Mouse (Mus musculus): ENCODE data around the gene Gm20388.

Gm20388 gene

GRCm38 (mm10) chr8:124303211-124303902, 4392.7 kb downstream of the Gm20388 start:
- DNase-seq, result peak; percentile 52

GRCm38 (mm10) chr8:124304141-124304540, 4393.5 kb downstream of the Gm20388 start:
- DNase-seq, result no peak

DNA sequence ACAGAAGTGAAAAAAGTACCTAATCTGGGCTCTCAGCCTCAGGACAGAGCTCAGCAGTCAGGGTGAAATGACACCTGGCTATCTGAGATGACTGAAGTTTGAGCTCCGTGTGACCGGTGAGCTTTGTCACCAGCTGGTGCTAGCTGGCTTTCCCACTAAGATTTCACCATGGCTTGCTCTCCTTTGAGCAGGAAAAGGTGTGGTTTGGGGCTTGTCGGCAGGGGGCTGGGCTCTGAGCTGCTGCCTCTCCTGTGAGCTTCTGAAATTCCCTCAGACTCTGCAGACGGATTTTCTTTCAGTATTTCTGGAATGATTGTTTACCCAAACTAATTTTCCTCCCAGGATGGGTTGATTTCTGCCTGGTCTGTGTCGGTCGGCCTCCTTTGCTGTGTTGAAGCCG, 4395.9 kb downstream of the Gm20388 start:
- no peak for DNase-seq

GRCm38 (mm10) chr8:124307700-124308099, 4397.1 kb downstream of the Gm20388 start:
- DNase-seq, result no peak

DNA sequence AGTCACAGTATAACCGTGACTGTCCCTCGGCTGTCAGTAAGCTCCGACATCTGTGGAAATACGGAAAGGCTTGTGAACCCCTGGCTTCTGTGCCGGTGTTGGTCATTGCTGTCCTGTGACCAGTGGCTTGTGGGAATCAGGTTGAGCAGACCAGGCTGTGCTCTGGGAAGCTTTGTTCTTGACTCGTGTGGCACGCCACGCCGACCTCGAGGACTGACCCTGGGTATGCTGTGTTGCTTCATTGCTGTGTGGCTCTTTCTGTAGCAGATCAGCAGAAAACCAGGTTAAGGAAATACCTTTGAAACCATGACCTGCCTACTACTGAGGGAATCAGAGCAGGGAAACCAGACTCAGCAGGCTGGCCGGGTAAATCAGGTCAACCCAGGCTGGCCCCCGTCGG, 4399.9 kb downstream of the Gm20388 start:
- DNase-seq, result no peak

DNA sequence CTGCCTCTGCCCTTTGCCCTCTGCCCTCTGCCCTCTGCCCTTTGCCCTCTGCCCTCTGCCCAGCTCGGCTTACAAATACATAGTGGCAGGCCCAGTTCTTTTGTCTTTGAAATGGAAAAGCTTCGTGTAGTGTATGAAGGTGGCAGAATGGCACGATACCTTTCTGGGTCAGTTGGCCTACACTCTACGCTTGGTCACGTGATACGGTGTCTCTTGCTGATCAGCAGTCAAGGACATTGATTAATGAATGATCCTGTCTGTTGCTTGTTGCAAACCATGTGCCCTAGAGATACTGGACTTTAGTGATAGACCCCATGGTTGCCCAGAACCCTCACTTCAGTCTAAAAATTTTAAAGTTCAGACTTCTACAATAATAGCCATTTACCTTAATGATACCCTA, 4400.5 kb downstream of the Gm20388 start:
- no peak for DNase-seq

DNA sequence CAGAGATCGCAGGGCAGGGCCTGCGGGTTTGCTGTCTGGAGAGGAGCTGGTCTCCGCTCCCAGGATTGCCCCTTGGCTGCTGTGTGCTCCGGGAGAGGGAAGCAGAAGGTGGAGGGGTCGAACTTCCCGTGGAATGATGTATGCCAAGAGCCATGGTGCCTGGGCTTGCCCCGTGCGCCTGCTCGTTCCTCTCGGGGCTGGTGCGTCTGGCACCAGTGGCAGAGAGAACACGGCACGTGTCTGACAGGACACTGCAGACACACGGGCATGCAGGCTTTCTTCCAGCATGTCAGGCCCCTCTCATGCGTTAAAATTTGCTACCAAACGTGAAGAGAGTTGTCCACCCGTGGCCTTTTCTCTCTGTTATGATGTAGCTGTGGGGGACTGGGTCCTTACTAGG, 4401.1 kb downstream of the Gm20388 start:
- no peak for DNase-seq

DNA sequence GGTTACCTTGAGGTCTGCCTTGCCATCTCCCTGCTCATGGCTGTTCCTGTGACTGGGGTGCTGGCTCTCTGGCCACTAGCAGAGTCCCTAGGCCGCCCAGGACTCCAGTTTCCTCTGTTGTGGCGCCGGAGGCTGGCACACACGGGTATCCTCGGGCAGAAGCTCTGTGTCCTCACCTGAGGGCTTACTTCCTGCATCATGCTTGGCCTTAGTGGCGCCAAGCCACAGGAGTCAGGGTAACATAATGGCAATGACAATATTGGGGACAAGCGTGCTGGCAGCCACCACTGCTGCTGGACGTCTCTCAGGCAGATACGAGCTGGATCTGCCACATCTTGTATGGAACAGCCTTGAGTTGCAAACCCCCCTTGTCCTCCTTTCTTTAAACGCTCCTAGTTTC, 4401.6 kb downstream of the Gm20388 start:
- DNase-seq, result no peak

DNA sequence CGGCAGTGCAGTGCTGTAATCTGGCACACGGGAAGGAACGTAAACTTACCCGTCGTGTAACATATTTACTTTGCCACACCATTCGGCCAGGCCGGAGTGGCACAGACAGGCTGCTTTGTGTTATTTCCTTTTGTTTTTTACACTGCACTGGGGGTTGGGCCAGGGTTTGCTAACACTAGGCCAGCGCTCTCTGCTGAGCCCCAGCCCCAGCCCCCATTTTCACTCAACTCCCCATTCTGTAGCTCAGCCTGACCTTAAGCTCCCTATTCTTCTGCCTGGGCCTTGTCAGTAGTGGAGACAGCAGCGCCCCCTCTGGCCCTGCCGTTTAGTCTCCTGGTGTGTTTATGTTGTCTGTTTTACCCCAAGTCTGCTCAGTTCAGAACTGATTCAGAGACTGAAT, 4404.2 kb downstream of the Gm20388 start:
- peak; percentile 35 for DNase-seq

DNA sequence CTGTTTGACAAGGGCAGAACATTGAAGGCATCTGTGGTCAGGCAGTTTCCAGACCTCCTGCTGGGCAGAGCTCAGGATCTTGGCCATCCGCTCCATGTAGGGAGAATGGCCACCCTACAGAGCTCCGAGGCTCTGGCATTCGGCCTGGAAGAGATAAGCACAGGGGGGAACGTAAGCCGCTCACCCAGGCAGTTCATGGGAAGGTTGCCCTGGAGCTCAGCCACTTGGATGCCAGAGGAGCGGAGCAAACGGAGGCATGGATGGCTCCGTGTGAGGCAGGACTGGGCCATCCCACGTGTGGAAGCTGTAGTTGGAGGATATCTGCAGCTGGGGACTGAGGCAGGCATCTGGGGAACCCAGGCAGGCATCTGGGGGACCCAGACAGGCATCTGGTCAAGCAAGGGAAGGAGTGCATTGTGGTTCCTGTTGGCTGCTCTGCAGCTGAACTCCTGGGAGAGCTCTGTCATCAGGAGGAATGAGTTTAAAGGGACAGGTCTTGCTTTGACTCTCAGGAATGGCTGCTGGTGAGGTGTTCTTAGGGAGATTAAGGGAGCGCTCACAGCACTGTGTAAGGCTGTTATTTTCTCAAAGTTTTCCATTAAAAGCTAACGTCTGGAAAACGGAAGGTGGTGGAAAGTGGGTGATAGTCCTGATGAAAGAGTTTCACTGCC, 4406.0 kb downstream of the Gm20388 start:
- peak; percentile 52 for DNase-seq

GRCm38 (mm10) chr8:124317191-124317682, 4406.6 kb downstream of the Gm20388 start:
- no peak for DNase-seq

GRCm38 (mm10) chr8:124317821-124318220, 4407.2 kb downstream of the Gm20388 start:
- no peak for DNase-seq

DNA sequence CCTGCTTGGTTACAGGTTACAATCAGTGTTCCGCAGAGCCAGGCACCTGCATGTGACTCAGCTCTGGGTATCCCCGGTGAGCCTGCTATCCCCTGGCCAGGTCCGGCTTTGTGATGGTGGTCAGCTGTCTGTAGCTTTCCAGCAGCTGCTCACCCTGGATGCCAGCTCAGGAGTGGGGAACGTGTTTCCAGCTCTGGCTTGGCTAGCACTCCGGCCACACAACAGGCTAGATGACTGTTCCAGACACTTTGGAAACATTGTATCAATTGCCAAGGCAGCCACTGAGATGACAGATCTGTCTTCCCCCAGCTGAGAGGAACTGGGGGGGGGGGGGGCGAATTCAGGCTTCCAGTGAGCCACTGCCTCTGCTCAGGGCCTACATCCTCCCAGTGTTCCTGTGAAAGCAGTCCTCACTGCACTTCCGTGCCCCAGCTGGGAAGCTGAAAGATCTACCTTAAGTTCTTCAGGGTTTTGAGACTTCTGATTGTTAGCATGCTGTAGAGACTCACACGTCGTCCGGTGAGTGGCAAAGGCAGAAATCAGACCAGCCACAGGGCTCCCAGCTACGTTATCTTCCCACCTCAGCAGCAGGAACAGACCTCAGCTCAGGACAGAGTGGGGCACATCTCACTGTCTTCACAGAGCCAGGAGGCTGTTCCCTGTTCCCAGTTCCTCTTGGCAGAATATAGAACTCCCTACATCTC, 4408.1 kb downstream of the Gm20388 start:
- DNase-seq, result no peak

DNA sequence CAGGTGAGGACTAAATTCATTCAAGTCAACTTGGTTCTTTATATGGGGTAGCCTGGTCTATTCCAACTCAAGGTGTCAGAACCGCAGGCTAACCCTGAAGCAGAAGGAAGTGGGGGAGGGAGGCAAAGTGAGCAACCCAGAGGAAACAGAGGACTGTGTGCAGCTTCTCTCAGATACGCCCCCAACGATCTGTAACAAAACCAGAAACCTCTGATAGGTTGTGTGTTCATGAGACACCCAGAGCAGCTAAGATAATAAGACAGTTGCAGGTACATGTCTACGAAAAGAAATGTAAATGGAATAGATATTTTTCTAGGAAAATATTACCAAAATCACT, 4408.6 kb downstream of the Gm20388 start:
- DNase-seq, result no peak

- no peak for DNase-seq
Observed at GRCm38 (mm10) chr8:124321227-124321840, 4410.7 kb downstream of the Gm20388 start.

DNA sequence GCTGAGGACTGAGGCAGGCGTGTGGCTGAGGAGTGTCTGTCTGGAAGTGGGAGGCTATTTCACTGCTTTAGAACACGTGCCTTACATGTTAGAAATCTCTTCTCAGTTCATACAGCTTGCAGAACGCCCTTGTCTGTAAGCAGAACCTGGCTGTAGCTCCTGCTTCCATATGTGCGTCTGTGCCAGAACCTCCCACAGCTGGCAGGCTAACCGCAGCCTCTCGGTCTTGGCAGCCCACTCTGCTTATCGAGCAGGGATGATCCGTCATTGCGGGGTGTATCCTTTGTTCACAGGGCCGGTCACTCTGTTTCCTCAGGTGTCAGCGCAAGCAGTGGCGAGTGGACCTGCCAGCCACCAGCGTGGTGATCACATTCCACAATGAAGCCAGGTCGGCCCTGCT, 4412.7 kb downstream of the Gm20388 start:
- no peak for DNase-seq

GRCm38 (mm10) chr8:124328259-124328658, 4417.6 kb downstream of the Gm20388 start:
- no peak for DNase-seq

DNA sequence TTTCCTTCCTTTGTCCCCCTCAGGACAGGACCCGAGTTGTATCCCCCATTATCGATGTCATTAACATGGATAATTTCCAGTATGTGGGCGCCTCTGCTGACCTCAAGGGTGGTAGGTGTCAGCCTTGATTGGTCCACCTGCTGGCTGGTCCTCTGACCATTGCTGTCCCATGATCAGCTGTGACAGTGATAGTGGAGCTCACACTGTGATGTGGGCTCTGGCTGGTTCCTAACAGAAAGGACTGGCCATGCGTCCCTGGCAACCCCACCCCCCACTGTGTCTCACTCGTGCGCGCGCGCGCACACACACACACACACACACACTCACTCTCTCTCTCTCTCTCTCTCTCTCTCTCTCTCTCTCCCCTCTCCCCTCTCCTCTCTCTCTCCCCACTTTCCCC, 4419.0 kb downstream of the Gm20388 start:
- DNase-seq, result no peak

DNA sequence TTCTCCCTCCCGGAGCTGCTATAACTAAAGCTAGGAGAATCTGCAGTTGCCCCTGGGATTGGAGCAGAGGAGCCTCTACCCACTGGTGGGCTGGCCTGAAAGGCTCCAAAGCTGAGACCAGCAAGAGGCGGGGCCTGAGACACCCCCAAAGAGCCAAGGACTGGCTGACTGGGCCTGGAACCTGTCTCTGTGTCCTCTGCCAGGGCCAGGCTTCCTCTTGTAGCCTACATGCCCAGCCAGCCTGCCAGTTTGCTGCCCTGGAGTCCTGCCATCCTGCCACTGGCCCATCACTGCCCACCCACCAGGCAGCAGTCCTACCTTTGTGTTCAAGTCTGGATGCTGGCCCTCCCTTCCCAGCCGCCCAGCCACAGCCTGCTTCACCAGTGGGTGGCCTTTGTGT, 4419.8 kb downstream of the Gm20388 start:
- DNase-seq, result no peak

DNA sequence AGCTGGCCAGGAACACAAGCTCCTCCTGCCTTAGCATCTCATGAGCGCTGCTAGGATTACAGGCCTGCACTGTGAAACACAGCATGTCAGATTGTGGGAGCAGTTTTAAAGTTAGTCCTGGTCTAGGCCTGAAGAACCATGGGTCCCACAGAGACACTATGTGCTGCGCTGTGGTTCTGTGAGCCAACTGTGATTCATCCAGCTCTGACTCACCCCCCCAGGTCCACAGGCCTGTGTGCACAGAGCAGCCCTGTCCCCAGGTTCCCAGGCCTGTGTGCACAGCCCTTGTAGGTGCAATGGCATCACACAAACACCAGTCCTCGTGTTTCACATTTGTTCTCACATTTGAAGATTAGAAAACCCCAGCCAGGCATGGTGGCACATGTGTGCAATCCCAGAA, 4420.5 kb downstream of the Gm20388 start:
- no peak for DNase-seq

DNA sequence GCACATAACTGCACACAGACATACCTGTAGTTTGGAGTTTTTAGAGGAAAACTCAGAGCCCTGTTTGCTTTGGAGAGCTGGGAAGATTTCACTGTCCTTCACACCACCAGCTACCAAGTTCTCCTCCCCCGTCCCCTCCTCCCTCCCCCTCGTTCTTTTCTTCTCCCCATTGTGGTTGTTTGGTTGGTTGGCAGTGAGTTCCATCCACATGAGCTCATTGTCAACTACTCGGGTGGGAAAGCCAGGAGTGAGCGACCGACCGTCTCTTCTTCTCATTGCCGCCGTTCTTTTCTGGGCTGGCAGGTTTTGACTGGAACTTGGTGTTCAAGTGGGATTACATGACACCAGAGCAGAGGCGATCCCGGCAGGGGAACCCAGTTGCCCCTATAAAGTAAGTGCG, 4421.1 kb downstream of the Gm20388 start:
- DNase-seq, result no peak

- DNase-seq, result no peak
Observed at GRCm38 (mm10) chr8:124336302-124336701, 4425.7 kb downstream of the Gm20388 start.

DNA sequence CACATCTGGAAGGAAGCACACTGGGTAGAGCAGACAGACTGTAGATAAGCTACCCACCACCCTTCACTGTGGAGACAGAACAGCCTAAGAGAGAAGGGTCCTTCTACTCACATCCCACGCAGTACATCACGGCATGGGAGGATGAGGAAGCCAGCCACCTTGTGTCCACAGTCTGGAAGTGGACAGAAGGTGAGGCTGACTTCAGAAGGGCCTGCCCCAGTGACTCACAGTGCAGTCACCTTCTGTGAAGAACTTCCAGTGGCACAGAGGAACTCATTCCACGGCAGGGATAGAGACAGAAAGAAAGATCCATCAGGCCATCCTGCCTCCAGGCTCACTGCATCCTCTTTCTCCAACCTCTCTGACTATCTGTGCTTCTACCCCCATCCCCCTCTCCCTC, 4429.1 kb downstream of the Gm20388 start:
- no peak for DNase-seq
